Mouse (Mus musculus): ENCODE measurements around the gene Gm17416.

GRCm38 (mm10) chr2:152569881-152570280 is 743 bp downstream of the Gm17416 start:
- TF ChIP-seq CTCF (IDR thresholded peaks at IDR 0.05; ENCODE audit: borderline replicate concordance, control insufficient read depth, extremely low read depth, insufficient read depth, low read length, poor library complexity) (no peak), POLR2A (IDR thresholded peaks at IDR 0.05; ENCODE audit: control insufficient read depth, extremely low read depth, insufficient read depth, low read length, poor library complexity) (no peak)

Data from thymus, adult 2 months (tissue).